Mouse (Mus musculus) embryonic fibroblast, embryonic 13.5 days (primary cell): ENCODE data around the gene Gm9903.

Source experiments
- CTCF ChIP-seq: IDR thresholded peaks from 2 replicates; pipeline ENCODE4 v1.5.1; 2011; ENCODE audit warnings: mild to moderate bottlenecking, control low read depth, low read length, moderate library complexity, borderline replicate concordance; ENCODE audit not compliant: insufficient read depth
- POLR2A ChIP-seq: IDR thresholded peaks from 2 replicates; pipeline ENCODE4 v1.6.1; 2011; ENCODE audit warnings: low read depth, mild to moderate bottlenecking, control low read depth, low read length, moderate library complexity

GRCm38 (mm10) chr5:33587498-33588058 is 42.1 kb upstream of the Gm9903 start:
- TF ChIP-seq CTCF = no peak
- TF ChIP-seq POLR2A = no peak
